Mouse (Mus musculus): ENCODE results near the gene Rnd2.

GRCm38 (mm10) chr11:101435831-101436230, 29.0 kb upstream of the Rnd2 start:
- TF ChIP-seq CTCF (IDR thresholded peaks at IDR 0.05; ENCODE audit: extremely low read depth, insufficient read depth, insufficient read length, insufficient replicate concordance) (no peak), POLR2A (IDR thresholded peaks at IDR 0.05; ENCODE audit: low read depth, low read length) (no peak)
